13 mouse cellular contexts compared by ENCODE assay signal in the genomic region with DNA sequence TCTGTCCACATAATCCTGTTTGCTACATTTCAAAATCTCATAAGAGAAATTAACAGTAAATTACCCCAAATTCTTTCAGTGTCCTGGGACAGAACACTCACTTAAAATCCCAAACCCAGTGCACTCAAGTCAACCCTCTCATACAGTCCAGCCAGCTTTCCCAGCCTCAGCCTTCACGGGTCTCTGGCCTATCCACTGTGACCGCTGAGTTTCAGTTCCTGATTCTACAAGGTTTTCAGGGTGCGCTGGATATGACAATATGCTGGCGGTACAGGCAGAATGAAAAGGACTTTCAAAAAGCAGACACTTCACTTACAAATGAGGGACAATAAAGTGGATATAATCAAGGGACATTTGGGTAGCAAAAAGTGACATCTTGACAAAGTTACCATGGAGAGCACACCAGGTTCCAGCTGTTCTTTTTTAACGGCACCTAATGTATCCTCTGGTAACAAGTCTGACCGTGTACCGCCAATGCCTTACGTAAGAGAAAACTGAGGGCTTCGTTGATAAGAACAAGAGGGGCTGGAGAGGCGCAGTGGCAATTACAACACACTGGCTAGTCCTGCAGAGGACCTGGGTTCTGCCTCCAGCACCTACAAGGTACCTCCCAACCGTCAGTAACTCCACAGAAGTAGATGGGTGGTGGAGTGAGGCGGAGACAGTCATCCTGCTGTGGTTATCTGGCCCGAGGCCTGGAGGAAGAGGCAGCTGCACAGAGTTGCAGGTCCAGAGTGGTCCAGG. TPM values are rescaled to one million over a fixed set of nuclear protein-coding genes. Genes with fewer than 3 reads are reported as not detected.
DNase-seq lines count a peak whose midpoint lies in the region; ATAC-seq and TF ChIP-seq lines count a peak whose summit lies in the region.
"Had no signal": no experiment of that assay in that cellular context is flagged by ENCODE, and none has a peak within 500 bp of the region (broad histone marks: within the 10 kb centered on the region; RNA-seq: fewer than 3 reads in every experiment).

No protein-coding gene starts in this region.

- H3K36me3 ChIP-seq in lung, embryonic 14.5 days (ENCODE audit: insufficient read depth), result no peaks in the 10 kb centered on the region
- H3K36me3 ChIP-seq in lung, postnatal 0 days (ENCODE audit: insufficient read depth, low read length), result no peaks in the 10 kb centered on the region
- H3K36me3 ChIP-seq in spleen, adult 2 months (ENCODE audit: control insufficient read depth, insufficient read depth, low read length), result no peaks in the 10 kb centered on the region
- H3K36me3 ChIP-seq in midbrain, embryonic 15.5 days (replicated peaks), result no peaks in the 10 kb centered on the region
- H3K36me3 ChIP-seq: embryonic facial prominence, embryonic 10.5 days; hindbrain, embryonic 15.5 days; limb, embryonic 15.5 days had no signal

- WGBS in lung, embryonic 14.5 days, result 38% methylated on average over 13 of the region's 13 CpGs
- WGBS in lung, postnatal 0 days, result 51% methylated on average over 13 of the region's 13 CpGs
- 37% methylated on average over 13 of the region's 13 CpGs for WGBS in spleen, adult 2 months
- WGBS in midbrain, embryonic 15.5 days, result 83% methylated on average over 13 of the region's 13 CpGs

- H3K4me1 ChIP-seq in lung, embryonic 14.5 days (ENCODE audit: insufficient read depth), result 0 out of 2 replicates have a peak, but pooled peaks cover 6% of the 10 kb centered on the region
- peaks cover 9% of the 10 kb centered on the region; the same call in 1 of the 2 replicates for H3K4me1 ChIP-seq in lung, postnatal 0 days (ENCODE audit: insufficient read depth, low read depth, low read length)
- H3K4me1 ChIP-seq in spleen, adult 2 months (ENCODE audit: control insufficient read depth, insufficient read depth, insufficient read length), result peaks cover 5% of the 10 kb centered on the region
- H3K4me1 ChIP-seq in midbrain, embryonic 15.5 days, result 0 out of 2 replicates have a peak, but pooled peaks cover under 1% of the 10 kb centered on the region
- H3K4me1 ChIP-seq: embryonic facial prominence, embryonic 10.5 days; limb, embryonic 15.5 days had no signal

- no peak overlapping the region for H3K4me3 ChIP-seq in lung, embryonic 14.5 days (ENCODE audit: low read depth, low read length)
- no peak overlapping the region for H3K4me3 ChIP-seq in lung, postnatal 0 days (ENCODE audit: low read depth, low read length)
- H3K4me3 ChIP-seq in spleen, adult 2 months (ENCODE audit: extremely low read depth, insufficient read depth, insufficient read length), result no peak overlapping the region
- H3K4me3 ChIP-seq in midbrain, embryonic 15.5 days, result no peak overlapping the region
- H3K4me3 ChIP-seq: embryonic facial prominence, embryonic 10.5 days; hindbrain, embryonic 15.5 days; limb, embryonic 15.5 days had no signal

- no peak overlapping the region for H3K4me2 ChIP-seq in lung, embryonic 14.5 days
- H3K4me2 ChIP-seq in lung, postnatal 0 days (replicated peaks; ENCODE audit: low read depth, low read length), result no peak overlapping the region
- H3K4me2 ChIP-seq in midbrain, embryonic 15.5 days, result no peak overlapping the region
- H3K4me2 ChIP-seq: hindbrain, embryonic 15.5 days; limb, embryonic 15.5 days had no signal

- peak; percentile 80 for ATAC-seq in lung, embryonic 14.5 days (ENCODE audit: insufficient read depth)
- peak; percentile 52; the same call in 1 of the 2 replicates for ATAC-seq in erythroblast, adult 5-6 weeks (replicated peaks; ENCODE audit: low FRiP score, poor library complexity, severe bottlenecking)
- ATAC-seq in lung, postnatal 0 days, result peak; percentile 83
- ATAC-seq in midbrain, embryonic 15.5 days (replicated peaks), result no peak

- peak; percentile 51; the same call in 1 of the 2 replicates for TF ChIP-seq EP300 in lung, postnatal 0 days (IDR thresholded peaks at IDR 0.05)

- H3K27ac ChIP-seq in lung, embryonic 14.5 days (ENCODE audit: low read depth), result no peak overlapping the region
- H3K27ac ChIP-seq in lung, postnatal 0 days (ENCODE audit: low read length), result 0 out of 2 replicates have a peak overlapping the region, but pooled peaks have one; percentile 15
- H3K27ac ChIP-seq in spleen, adult 2 months (ENCODE audit: insufficient read depth, low read length), result no peak overlapping the region
- no peak overlapping the region for H3K27ac ChIP-seq in midbrain, embryonic 15.5 days
- H3K27ac ChIP-seq: embryonic facial prominence, embryonic 10.5 days; hindbrain, embryonic 15.5 days; limb, embryonic 15.5 days had no signal

- DNase-seq in lung, embryonic 14.5 days, result peak; percentile 82
- no peak for DNase-seq in lung, postnatal 4 days
- DNase-seq in lung, postnatal 0 days (ENCODE audit: low spot score), result peak; percentile 82
- DNase-seq in spleen, adult 2 months (ENCODE audit: low read depth in 1 of 2, low spot score in 2 of 2), result peak; percentile 43 to 50
- no peak for DNase-seq in thymus, postnatal 0 days (ENCODE audit: low spot score)
- no peak for DNase-seq in kidney, postnatal 4 days
- DNase-seq: cerebellum, adult 9-10 months; kidney, adult 18-20 months had no signal

- no peaks in the 10 kb centered on the region for H3K27me3 ChIP-seq in lung, embryonic 14.5 days (ENCODE audit: insufficient read depth, low read length)
- H3K27me3 ChIP-seq in lung, postnatal 0 days (replicated peaks; ENCODE audit: insufficient read depth, low read length), result no peaks in the 10 kb centered on the region
- no peaks in the 10 kb centered on the region for H3K27me3 ChIP-seq in spleen, adult 2 months (ENCODE audit: control insufficient read depth, insufficient read depth, low read length)
- H3K27me3 ChIP-seq in midbrain, embryonic 15.5 days (replicated peaks), result no peaks in the 10 kb centered on the region
- H3K27me3 ChIP-seq: hindbrain, embryonic 15.5 days; limb, embryonic 15.5 days had no signal

- no peak for TF ChIP-seq CTCF in lung, embryonic 14.5 days (IDR thresholded peaks at IDR 0.05; ENCODE audit: low read depth)
- no peak for TF ChIP-seq CTCF in lung, postnatal 0 days (IDR thresholded peaks at IDR 0.05)
- no peak for TF ChIP-seq CTCF in spleen, adult 2 months (IDR thresholded peaks at IDR 0.05; ENCODE audit: extremely low read depth, insufficient read depth, insufficient read length, insufficient replicate concordance)

- no peak overlapping the region for H3K9ac ChIP-seq in lung, embryonic 14.5 days
- no peak overlapping the region for H3K9ac ChIP-seq in lung, postnatal 0 days (replicated peaks; ENCODE audit: low read depth)
- H3K9ac ChIP-seq in midbrain, embryonic 15.5 days, result no peak overlapping the region
- H3K9ac ChIP-seq: hindbrain, embryonic 15.5 days; limb, embryonic 15.5 days had no signal

- H3K9me3 ChIP-seq in lung, embryonic 14.5 days (ENCODE audit: low read depth, low read length), result no peaks in the 10 kb centered on the region
- H3K9me3 ChIP-seq in lung, postnatal 0 days (ENCODE audit: low read length), result no peaks in the 10 kb centered on the region
- H3K9me3 ChIP-seq in midbrain, embryonic 15.5 days, result no peaks in the 10 kb centered on the region
- H3K9me3 ChIP-seq: embryonic facial prominence, embryonic 10.5 days; hindbrain, embryonic 15.5 days; limb, embryonic 15.5 days had no signal

- TF ChIP-seq POLR2A in spleen, adult 2 months (IDR thresholded peaks at IDR 0.05; ENCODE audit: low read depth, low read length), result no peak

RNA-seq across cellular contexts. Expression of a gene that starts 32.6 kb away (rescaled TPM):
- 15.6 TPM in 2 replicates for polyA plus RNA-seq in lung, embryonic 14.5 days (2014; fragmentation: Nextera tagmentation; extraction: Ambion mirVana)
- total RNA-seq in erythroblast, adult 5-6 weeks (2015; ENCODE audit: low replicate concordance), result 5.6 and 7.1 TPM in 2 replicates
- 0.09 and 3.8 TPM in 2 replicates for total RNA-seq in erythroblast, adult 5-6 weeks (2017; ENCODE audit: low replicate concordance)
- 11.9 and 15.4 TPM in 2 replicates for polyA plus RNA-seq in lung, postnatal 0 days (2015; fragmentation: Nextera tagmentation; extraction: Ambion mirVana)
- polyA plus RNA-seq in spleen, adult 2 months (2012; rRNA removed), result 8.2 and 10.2 TPM in 2 replicates
- polyA plus RNA-seq in midbrain, embryonic 15.5 days (2015; fragmentation: Nextera tagmentation; extraction: Ambion mirVana), result 9.6 and 10.1 TPM in 2 replicates
- polyA plus RNA-seq in thymus, postnatal 0 days (2015; fragmentation: Nextera tagmentation; extraction: Ambion mirVana), result 7.6 and 10.2 TPM in 2 replicates

Comparison
In these comparisons a context has a peak if more than half of its experiments do, and no peak if none do; other contexts are left out.
1. DNase-seq: peak in lung, embryonic 14.5 days (single experiment), lung, postnatal 0 days (single experiment) and spleen, adult 2 months (2 of 2); none in lung, postnatal 4 days (0 of 2), thymus, postnatal 0 days (single experiment) and kidney, postnatal 4 days (0 of 2).